Mouse (Mus musculus): ENCODE measurements around the gene Ntsr1. TPM values are rescaled to one million over a fixed set of nuclear protein-coding genes. Genes with fewer than 3 reads are reported as not detected.

Ntsr1 gene
- total and polyA plus RNA-seq, 3 experiments, result not detected

DNA sequence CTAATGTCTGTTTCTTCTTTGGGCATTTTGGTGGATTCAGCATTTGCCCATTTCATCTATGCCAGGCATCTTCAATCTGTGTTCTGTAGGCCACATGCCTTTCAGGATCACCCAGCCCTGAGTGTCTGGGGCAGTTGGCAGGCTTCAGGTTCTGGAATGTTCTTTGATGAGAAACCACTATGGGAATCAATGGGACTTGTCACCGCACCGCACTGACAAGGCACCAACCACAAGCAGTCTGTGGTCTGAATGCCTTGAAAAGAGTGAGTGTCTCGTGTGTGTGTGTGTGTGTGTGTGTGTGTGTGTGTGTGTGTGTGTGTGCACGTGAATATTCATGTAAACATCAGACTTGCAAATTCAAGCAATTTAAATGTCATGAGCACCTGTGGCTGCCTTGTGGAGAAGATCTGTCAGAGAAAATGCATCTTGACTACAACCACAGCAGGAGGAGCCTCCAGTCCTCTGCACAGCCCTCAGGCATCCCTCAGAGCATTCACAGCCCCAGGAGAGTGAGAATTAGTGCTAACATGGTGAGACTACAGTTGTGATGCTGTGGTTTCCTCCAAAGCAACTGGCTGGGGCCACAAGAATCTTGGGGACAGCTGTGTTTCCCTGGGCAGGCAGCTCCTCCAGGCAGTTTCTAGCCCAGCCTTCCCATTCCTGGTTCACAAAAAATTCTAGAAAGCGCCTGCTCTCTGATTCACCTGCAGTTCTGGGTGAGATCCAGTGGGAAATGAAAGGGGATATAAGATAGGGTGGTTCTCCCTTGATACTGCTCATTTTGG is 21.9 kb downstream of the Ntsr1 start:
- Histone ChIP-seq H3K9me3 (replicated peaks; ENCODE audit: insufficient read depth, low read length) (no peaks in the 10 kb centered on the region), H3K9ac (ENCODE audit: control insufficient read depth, low read depth, low read length, poor library complexity, severe bottlenecking) (no peak overlapping the region), H3K4me1 (ENCODE audit: control insufficient read depth in 1 of 2, insufficient read depth in 2 of 2, low read length in 2 of 2) (no peaks in the 10 kb centered on the region), H3K27ac (ENCODE audit: control insufficient read depth, low read depth, low read length) (no peak overlapping the region), H3K4me3 (ENCODE audit: control insufficient read depth in 1 of 2, insufficient read depth in 1 of 2, low read depth in 2 of 2, low read length in 2 of 2) (no peak overlapping the region), H3K79me2 (ENCODE audit: control insufficient read depth, insufficient read depth, low read length, poor library complexity) (no peaks in the 10 kb centered on the region), H3K27me3 (ENCODE audit: control insufficient read depth in 1 of 2, insufficient read depth in 2 of 2, low read length in 2 of 2) (peaks cover 0 to 7% of the 10 kb centered on the region in 2 experiments; a peak in 3 of 4 replicates), H3K36me3 (ENCODE audit: control insufficient read depth in 1 of 2, insufficient read depth in 2 of 2, low read length in 2 of 2) (no peaks in the 10 kb centered on the region)
- DNase-seq (ENCODE audit: low read depth, low spot score), result no peak
- TF ChIP-seq ZKSCAN1 (IDR thresholded peaks at IDR 0.05; ENCODE audit: low read depth, low read length) (no peak), TBP (IDR thresholded peaks at IDR 0.05; ENCODE audit: low read depth, low read length) (no peak), ZC3H11A (IDR thresholded peaks at IDR 0.05; ENCODE audit: low read depth, low read length) (no peak), RAD21 (IDR thresholded peaks at IDR 0.05; ENCODE audit: low read depth, low read length) (no peak), RCOR1 (IDR thresholded peaks at IDR 0.05; ENCODE audit: low read depth, low read length) (no peak), BHLHE40 (IDR thresholded peaks at IDR 0.05; ENCODE audit: borderline replicate concordance, low read depth, low read length) (no peak), USF2 (IDR thresholded peaks at IDR 0.05; ENCODE audit: borderline replicate concordance in 1 of 2, insufficient read depth in 1 of 2, low read depth in 1 of 2, low read length in 2 of 2) (no peak), JUND (IDR thresholded peaks at IDR 0.05; ENCODE audit: low read depth, low read length) (no peak), UBTF (IDR thresholded peaks at IDR 0.05; ENCODE audit: borderline replicate concordance, insufficient read depth, low read depth, low read length) (no peak)

DNA sequence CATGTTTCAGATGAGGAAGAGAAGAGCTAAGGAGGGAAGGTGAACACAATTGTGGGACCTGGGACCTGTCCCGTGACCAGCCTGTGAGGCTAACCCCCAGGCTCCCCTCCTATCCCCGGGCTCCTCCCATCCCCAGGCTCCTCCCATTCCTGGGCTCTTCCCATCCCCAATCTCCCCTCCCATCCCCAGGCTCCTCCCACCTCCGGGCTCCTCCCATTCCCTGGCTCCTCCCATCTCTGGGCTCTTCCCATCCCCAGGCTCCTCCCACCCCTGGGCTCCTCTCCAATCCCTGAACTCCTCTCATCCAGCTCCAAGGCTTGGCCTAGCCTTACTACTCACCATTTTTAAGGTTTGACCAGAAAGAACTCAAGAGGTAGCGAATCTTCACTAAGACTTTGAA is 23.0 kb downstream of the Ntsr1 start:
- Histone ChIP-seq H3K27ac (ENCODE audit: control insufficient read depth, low read depth, low read length) (no peak overlapping the region), H3K36me3 (ENCODE audit: control insufficient read depth in 1 of 2, insufficient read depth in 2 of 2, low read length in 2 of 2) (no peaks in the 10 kb centered on the region), H3K27me3 (ENCODE audit: control insufficient read depth in 1 of 2, insufficient read depth in 2 of 2, low read length in 2 of 2) (peaks cover 0 to 5% of the 10 kb centered on the region in 2 experiments; a peak in 3 of 4 replicates), H3K4me3 (ENCODE audit: control insufficient read depth in 1 of 2, insufficient read depth in 1 of 2, low read depth in 2 of 2, low read length in 2 of 2) (no peak overlapping the region), H3K4me1 (ENCODE audit: control insufficient read depth in 1 of 2, insufficient read depth in 2 of 2, low read length in 2 of 2) (no peaks in the 10 kb centered on the region), H3K9me3 (replicated peaks; ENCODE audit: insufficient read depth, low read length) (no peaks in the 10 kb centered on the region), H3K9ac (ENCODE audit: control insufficient read depth, low read depth, low read length, poor library complexity, severe bottlenecking) (no peak overlapping the region), H3K79me2 (ENCODE audit: control insufficient read depth, insufficient read depth, low read length, poor library complexity) (no peaks in the 10 kb centered on the region)
- peak; percentile 41 for DNase-seq (ENCODE audit: low read depth, low spot score)
- TF ChIP-seq MEF2A (IDR thresholded peaks at IDR 0.05; ENCODE audit: extremely low read depth, insufficient replicate concordance, low read depth, low read length, poor library complexity, severe bottlenecking), result no peak
- no peak for TF ChIP-seq ZMIZ1 (IDR thresholded peaks at IDR 0.05; ENCODE audit: low read depth, low read length)
- no peak for TF ChIP-seq NRF1 (IDR thresholded peaks at IDR 0.05; ENCODE audit: insufficient read depth, low read depth, low read length, poor library complexity, severe bottlenecking)
- no peak for TF ChIP-seq E2F4 (IDR thresholded peaks at IDR 0.05; ENCODE audit: borderline replicate concordance, low read depth, low read length)
- no peak for TF ChIP-seq MYC (IDR thresholded peaks at IDR 0.05; ENCODE audit: low read depth, low read length)
- TF ChIP-seq BHLHE40 (IDR thresholded peaks at IDR 0.05; ENCODE audit: borderline replicate concordance, low read depth, low read length), result no peak
- TF ChIP-seq SIN3A (IDR thresholded peaks at IDR 0.05; ENCODE audit: low read length), result no peak
- no peak for TF ChIP-seq TAL1 (IDR thresholded peaks at IDR 0.05; ENCODE audit: low read length)
